Mouse (Mus musculus) embryonic facial prominence, embryonic 14.5 days (tissue): ENCODE measurements around the gene Mmp21. TPM values are rescaled to one million over a fixed set of nuclear protein-coding genes. Genes with fewer than 3 reads are reported as not detected.

Experiments used
- ATAC-seq: fragments of 200-750 bp; cut with Nextera tagmentation; 2 replicates; pipeline ENCODE4 v1.8.0; 2017; ENCODE audit warnings: low read depth, moderate number of reproducible peaks, moderate TSS enrichment
- DNase-seq: peaks from one replicate; pipeline ENCODE4 v3.0.0-alpha.2; 2015; ENCODE audit warnings: low spot score
- H3K27ac ChIP-seq: fragments of 300-500 bp; sonication (generic); replicated peaks from 2 replicates; pipeline ENCODE4 v1.5.1; 2014; ENCODE audit warnings: low read depth, mild to moderate bottlenecking, low read length, moderate library complexity
- H3K27me3 ChIP-seq: fragments of 300-500 bp; sonication (generic); replicated peaks from 2 replicates; pipeline ENCODE4 v1.6.1; 2014; ENCODE audit warnings: low read length; ENCODE audit not compliant: control insufficient read depth, insufficient read depth
- H3K36me3 ChIP-seq: fragments of 300-500 bp; sonication (generic); 2 replicates; pipeline ENCODE4 v1.6.1; 2014; ENCODE audit warnings: low read length, mixed read lengths; ENCODE audit not compliant: control insufficient read depth, insufficient read depth
- H3K4me1 ChIP-seq: fragments of 300-500 bp; sonication (generic); 2 replicates; pipeline ENCODE4 v1.6.1; 2014; ENCODE audit warnings: antibody characterized with exemption, low read length; ENCODE audit not compliant: control insufficient read depth, insufficient read depth
- H3K4me2 ChIP-seq: fragments of 300-500 bp; sonication (generic); 2 replicates; pipeline ENCODE4 v1.6.1; 2014; ENCODE audit warnings: low read depth, mild to moderate bottlenecking, low read length, moderate library complexity, mixed read lengths
- H3K4me3 ChIP-seq: fragments of 300-500 bp; sonication (generic); 2 replicates; pipeline ENCODE4 v1.5.1; 2014; ENCODE audit warnings: low read depth, mild to moderate bottlenecking, low read length
- H3K9ac ChIP-seq: fragments of 300-500 bp; sonication (generic); 2 replicates; pipeline ENCODE4 v1.6.1; 2014; ENCODE audit warnings: low read depth, mild to moderate bottlenecking, low read length, moderate library complexity, mixed read lengths
- H3K9me3 ChIP-seq: fragments of 300-500 bp; sonication (generic); 2 replicates; pipeline ENCODE4 v1.6.1; 2016; ENCODE audit warnings: low read length; ENCODE audit not compliant: control insufficient read depth
- WGBS: fragments of 180-500 bp; shearing (Covaris S2); extraction: QIAGEN DNeasy Blood & Tissue Kit; methylation state at CpG from one replicate; pipeline ENCODE4 v1.1.7; 2014; 5-methylcytosine and 5-hydroxymethylcytosine counted together
- polyA plus RNA-seq: library from polyadenylated mRNA; unstranded; fragments of >200 nt; fragmentation: Nextera tagmentation; extraction: Ambion mirVana; gene quantifications from 2 replicates; pipeline ENCODE4 v1.2.1, GENCODE M21; 2014

The Mmp21 gene
- polyA plus RNA-seq, 1 experiment from 2014 or later = 0.08 TPM

DNA sequence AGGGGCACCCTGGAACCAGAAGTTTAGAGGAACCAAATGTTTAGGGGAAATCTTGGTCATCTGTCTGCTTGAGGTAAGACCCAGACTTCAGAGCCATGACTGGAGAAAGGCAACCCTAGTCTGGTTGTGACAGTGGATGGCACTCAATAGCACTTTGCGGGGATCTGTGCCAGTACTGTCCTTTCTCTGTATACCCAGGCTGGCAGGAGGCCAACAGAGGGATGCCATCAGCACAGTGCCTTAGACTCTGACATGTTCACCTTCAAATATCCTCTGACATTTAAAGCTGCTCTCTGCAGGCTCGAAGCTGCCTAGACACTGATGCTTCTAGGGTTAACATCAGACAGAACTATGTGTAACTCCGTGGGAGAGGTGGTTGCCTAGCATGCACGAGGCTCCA lies 422 bp downstream of the Mmp21 start:
- Histone ChIP-seq H3K27ac (no peak overlapping the region), H3K9me3 (no peaks in the 10 kb centered on the region), H3K4me3 (no peak overlapping the region), H3K4me1 (no peaks in the 10 kb centered on the region), H3K36me3 (peaks cover 5% of the 10 kb centered on the region; the same call in 1 of the 2 replicates), H3K27me3 (no peaks in the 10 kb centered on the region), H3K4me2 (no peak overlapping the region), H3K9ac (no peak overlapping the region)
- 66% methylated on average over 4 of the region's 4 CpGs for WGBS
- ATAC-seq (no peak), DNase-seq (no peak)

GRCm38 (mm10) chr7:133678716-133679115 lies 1.1 kb downstream of the Mmp21 start:
- H3K27me3 ChIP-seq = no peaks in the 10 kb centered on the region
- H3K4me1 ChIP-seq = no peaks in the 10 kb centered on the region
- ATAC-seq = no peak
- H3K4me2 ChIP-seq = no peak overlapping the region
- H3K27ac ChIP-seq = no peak overlapping the region
- 72% methylated on average over 8 of the region's 8 CpGs for WGBS
- H3K9me3 ChIP-seq = no peaks in the 10 kb centered on the region
- DNase-seq = no peak
- H3K9ac ChIP-seq = no peak overlapping the region
- H3K4me3 ChIP-seq = no peak overlapping the region
- H3K36me3 ChIP-seq = peaks cover 12% of the 10 kb centered on the region; the same call in 1 of the 2 replicates

GRCm38 (mm10) chr7:133676002-133676401 lies 3.9 kb downstream of the Mmp21 start:
- Histone ChIP-seq H3K4me1 (no peaks in the 10 kb centered on the region), H3K4me3 (no peak overlapping the region), H3K27ac (no peak overlapping the region), H3K9ac (no peak overlapping the region), H3K9me3 (no peaks in the 10 kb centered on the region), H3K36me3 (peaks cover 39% of the 10 kb centered on the region), H3K4me2 (no peak overlapping the region), H3K27me3 (no peaks in the 10 kb centered on the region)
- 66% methylated on average over 9 of the region's 9 CpGs for WGBS
- DNase-seq (no peak), ATAC-seq (no peak)

GRCm38 (mm10) chr7:133670846-133671245 lies 9.0 kb downstream of the Mmp21 start:
- Histone ChIP-seq H3K36me3 (peaks cover 85% of the 10 kb centered on the region), H3K27me3 (no peaks in the 10 kb centered on the region), H3K4me3 (no peak overlapping the region), H3K4me1 (no peaks in the 10 kb centered on the region), H3K9ac (no peak overlapping the region), H3K9me3 (no peaks in the 10 kb centered on the region), H3K4me2 (no peak overlapping the region), H3K27ac (no peak overlapping the region)
- no peak for DNase-seq
- WGBS = 90% methylated on average over 3 of the region's 3 CpGs
- ATAC-seq = no peak

GRCm38 (mm10) chr7:133669946-133670345 lies 9.9 kb downstream of the Mmp21 start:
- H3K4me3 ChIP-seq = no peak overlapping the region
- no peaks in the 10 kb centered on the region for H3K27me3 ChIP-seq
- H3K36me3 ChIP-seq = peaks cover 92% of the 10 kb centered on the region
- no peaks in the 10 kb centered on the region for H3K9me3 ChIP-seq
- WGBS = 93% methylated on average over 9 of the region's 9 CpGs
- no peak overlapping the region for H3K27ac ChIP-seq
- DNase-seq (no peak), ATAC-seq (no peak)
- no peak overlapping the region for H3K4me2 ChIP-seq
- no peak overlapping the region for H3K9ac ChIP-seq
- no peaks in the 10 kb centered on the region for H3K4me1 ChIP-seq

DNA sequence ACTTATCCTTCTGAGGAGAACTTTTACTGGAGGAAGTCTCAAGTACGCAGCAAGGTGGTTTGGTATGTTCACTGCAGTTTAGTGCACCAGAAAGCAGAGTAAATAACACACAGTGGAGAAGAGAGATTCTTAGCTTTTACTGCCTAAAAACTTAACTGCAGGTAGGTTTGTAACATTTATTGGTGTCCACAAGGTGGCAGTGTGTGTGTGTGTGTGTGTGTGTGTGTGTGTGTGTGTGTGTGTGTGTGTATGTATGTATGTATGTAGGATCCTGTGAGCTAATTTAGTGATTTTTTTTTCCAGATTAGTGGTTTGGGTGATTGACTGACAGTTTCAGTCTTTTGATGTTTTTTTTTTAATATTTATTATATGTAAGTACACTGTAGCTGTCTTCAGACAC lies 10.8 kb downstream of the Mmp21 start:
- H3K4me3 ChIP-seq = no peak overlapping the region
- no peaks in the 10 kb centered on the region for H3K9me3 ChIP-seq
- DNase-seq (no peak), ATAC-seq (no peak)
- no peaks in the 10 kb centered on the region for H3K4me1 ChIP-seq
- no peak overlapping the region for H3K9ac ChIP-seq
- no peak overlapping the region for H3K27ac ChIP-seq
- H3K4me2 ChIP-seq = no peak overlapping the region
- H3K27me3 ChIP-seq = no peaks in the 10 kb centered on the region
- H3K36me3 ChIP-seq = peaks cover 96% of the 10 kb centered on the region
- WGBS = 86% methylated on average over 1 of the region's 1 CpGs

DNA sequence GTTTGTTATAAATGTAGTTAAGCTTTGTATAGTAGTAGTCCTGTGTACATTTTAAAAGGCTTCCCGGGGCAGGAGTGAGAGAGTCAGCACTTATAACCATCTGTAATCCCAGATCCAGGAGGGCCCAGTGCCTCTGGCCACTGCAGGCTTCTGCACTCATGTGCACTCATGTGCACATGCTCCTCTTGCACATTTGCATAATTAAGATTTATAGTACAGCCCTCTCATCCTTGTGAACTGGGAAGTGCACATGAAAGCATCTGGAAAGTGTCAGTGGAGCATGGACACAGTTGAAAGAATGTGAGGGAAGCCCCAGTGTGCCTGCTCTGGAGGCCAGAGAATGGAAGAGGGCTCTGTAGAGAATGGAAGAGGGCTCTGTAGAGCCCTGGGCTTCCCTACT lies 17.4 kb downstream of the Mmp21 start:
- ATAC-seq (no peak), DNase-seq (no peak)
- Histone ChIP-seq H3K4me2 (no peak overlapping the region), H3K27ac (no peak overlapping the region), H3K36me3 (peaks cover 96% of the 10 kb centered on the region), H3K4me3 (no peak overlapping the region), H3K27me3 (no peaks in the 10 kb centered on the region), H3K9me3 (no peaks in the 10 kb centered on the region), H3K9ac (no peak overlapping the region), H3K4me1 (no peaks in the 10 kb centered on the region)
- 93% methylated on average over 1 of the region's 1 CpGs for WGBS

DNA sequence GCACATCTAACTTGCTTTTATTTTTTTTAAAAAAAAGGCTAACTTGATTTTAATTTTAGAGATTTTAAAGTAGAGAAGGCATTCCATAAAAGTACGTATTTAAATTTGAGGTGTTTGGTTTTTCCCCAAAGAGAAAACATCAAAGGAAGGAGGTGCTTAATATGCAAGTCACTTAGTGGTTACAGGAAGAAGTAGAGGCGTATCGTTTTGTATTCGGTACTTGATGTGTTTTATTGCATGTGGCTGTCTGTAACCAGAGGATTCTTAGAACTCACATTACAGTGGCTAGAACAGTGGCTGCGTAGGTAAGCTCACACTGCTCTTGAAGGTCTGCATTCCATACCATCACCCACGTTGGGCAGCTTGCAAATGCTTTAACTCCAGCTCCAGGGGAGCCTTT lies 34.1 kb downstream of the Mmp21 start:
- ATAC-seq (no peak), DNase-seq (no peak)
- no peaks in the 10 kb centered on the region for H3K9me3 ChIP-seq
- H3K36me3 ChIP-seq = peaks cover 94% of the 10 kb centered on the region
- no peaks in the 10 kb centered on the region for H3K4me1 ChIP-seq
- H3K4me3 ChIP-seq = no peak overlapping the region
- H3K9ac ChIP-seq = no peak overlapping the region
- H3K27ac ChIP-seq = no peak overlapping the region
- H3K27me3 ChIP-seq = no peaks in the 10 kb centered on the region
- H3K4me2 ChIP-seq = no peak overlapping the region
- WGBS = 92% methylated on average over 6 of the region's 6 CpGs

DNA sequence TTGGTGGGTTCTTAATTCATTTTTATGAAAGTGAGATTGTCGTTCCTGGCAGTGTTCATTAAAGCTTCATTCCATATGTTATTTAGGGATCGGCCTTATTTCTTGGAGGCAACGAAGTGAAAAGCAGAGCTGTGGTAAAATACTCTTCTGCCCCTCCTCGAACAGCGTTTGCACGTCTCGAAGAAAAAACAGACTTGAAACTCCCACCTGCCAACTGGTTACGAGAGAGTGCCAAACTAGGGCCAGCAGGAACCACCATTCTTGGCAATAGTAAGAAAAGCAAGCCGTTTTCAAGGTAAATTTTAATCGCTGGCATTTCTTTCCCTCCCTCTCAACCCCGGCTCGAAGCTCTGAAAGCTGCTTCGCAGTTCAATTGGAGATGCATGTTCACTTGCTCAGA lies 41.0 kb downstream of the Mmp21 start:
- 87% methylated on average over 13 of the region's 13 CpGs for WGBS

More for the DNA sequence above, 41.0 kb downstream of the Mmp21 start:
- peaks cover 13% of the 10 kb centered on the region for H3K4me1 ChIP-seq
- DNase-seq (no peak), ATAC-seq (no peak)
- H3K9me3 ChIP-seq = no peaks in the 10 kb centered on the region
- peak overlapping the region; percentile 91 for H3K9ac ChIP-seq
- peak overlapping the region; percentile 91 for H3K4me3 ChIP-seq
- peaks cover 33% of the 10 kb centered on the region for H3K36me3 ChIP-seq
- peak overlapping the region; percentile 81 for H3K4me2 ChIP-seq
- no peaks in the 10 kb centered on the region for H3K27me3 ChIP-seq
- H3K27ac ChIP-seq = no peak overlapping the region
